Mouse (Mus musculus): ENCODE data around the gene Cd27. TPM values are rescaled to one million over a fixed set of nuclear protein-coding genes. Genes with fewer than 3 reads are reported as not detected.

Cd27 gene
- total RNA-seq, 2 experiments from 2014 or later, result not detected

GRCm38 (mm10) chr6:125237421-125237820 lies 611 bp upstream of the Cd27 start:
- no peak for DNase-seq (ENCODE audit: low spot score in 2 of 2)
- Histone ChIP-seq H3K4me3 (no peak overlapping the region), H3K27ac (no peak overlapping the region)
- TF ChIP-seq CTCF (conservative IDR thresholded peaks at IDR 0.05), result no peak

DNA sequence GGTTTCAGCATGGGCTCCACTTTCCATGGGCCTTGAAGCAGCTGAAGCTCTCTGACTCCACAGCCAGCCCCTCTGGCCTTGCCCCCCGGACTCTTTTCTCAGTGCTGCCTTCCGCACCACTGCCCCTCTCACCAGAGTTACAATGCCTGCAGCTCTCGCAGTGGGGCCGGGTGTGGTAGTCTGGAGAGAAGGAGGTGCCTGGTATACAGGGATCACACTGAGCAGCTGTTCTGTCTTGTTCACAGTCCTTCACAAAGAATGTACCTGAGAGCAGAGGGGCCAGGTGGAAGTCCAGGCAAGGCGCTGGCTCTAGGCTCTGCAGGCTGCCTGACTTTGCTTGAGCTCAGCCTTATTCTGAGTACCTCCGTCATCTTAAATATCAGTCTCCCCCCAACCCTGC lies 469 bp downstream of the Cd27 start:
- TF ChIP-seq CTCF (conservative IDR thresholded peaks at IDR 0.05), result no peak
- no peak overlapping the region for H3K4me3 ChIP-seq
- no peak overlapping the region for H3K27ac ChIP-seq
- no peak for DNase-seq (ENCODE audit: low spot score in 2 of 2)

DNA sequence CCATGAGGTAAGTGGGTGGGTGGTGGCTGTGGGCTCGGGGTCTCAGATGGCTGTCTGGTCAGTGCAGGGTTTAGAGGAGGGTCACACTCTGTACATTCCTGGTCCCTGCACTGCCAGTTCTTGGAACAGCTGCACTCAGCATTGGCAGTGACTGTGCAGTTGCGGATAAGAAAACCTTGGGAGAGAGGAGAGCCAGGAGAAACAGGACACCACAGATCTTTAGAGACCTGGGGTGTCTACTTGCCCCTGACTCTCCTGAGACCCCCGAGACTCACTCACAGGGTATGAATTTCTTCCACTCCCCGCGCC lies 2.3 kb downstream of the Cd27 start:
- Histone ChIP-seq H3K4me3 (no peak overlapping the region), H3K27ac (no peak overlapping the region)
- no peak for TF ChIP-seq CTCF (conservative IDR thresholded peaks at IDR 0.05)
- no peak for DNase-seq (ENCODE audit: low spot score in 2 of 2)

DNA sequence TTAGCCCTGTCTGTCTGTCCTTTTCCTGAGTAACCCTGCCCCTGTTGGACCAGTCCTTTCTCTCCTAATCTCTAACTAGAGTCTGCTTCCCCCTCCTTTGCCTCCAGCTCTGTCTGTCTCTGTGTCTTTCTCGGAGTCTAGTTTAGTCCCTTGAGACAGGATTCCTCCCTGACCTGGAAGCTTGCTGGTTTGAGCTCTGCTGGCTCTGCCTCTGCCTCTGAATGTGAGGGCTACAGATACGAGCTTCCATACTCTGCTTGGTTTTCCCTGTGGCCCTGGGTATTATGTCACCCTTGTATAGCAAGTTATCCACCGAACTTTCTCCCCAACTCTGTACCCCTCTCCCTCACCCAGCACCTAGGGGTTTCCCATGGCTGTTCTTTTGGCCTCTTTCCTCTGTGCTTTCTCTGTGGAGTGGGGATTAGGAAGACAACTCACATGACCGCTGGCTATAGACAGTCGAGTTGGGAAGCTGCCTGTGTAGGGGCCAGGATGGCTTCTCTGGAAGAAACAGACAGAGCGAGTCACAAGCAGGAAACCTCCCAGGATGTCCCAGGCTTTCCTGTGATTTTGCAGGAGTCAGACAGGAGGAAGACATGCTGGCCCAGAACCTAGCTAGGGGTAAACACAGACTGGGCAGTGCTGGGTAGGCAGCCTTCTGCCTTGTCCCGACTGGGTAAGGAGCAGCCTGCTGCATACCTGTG lies 2.8 kb downstream of the Cd27 start:
- Histone ChIP-seq H3K27ac (no peak overlapping the region), H3K4me3 (no peak overlapping the region)
- no peak for TF ChIP-seq CTCF (conservative IDR thresholded peaks at IDR 0.05)
- DNase-seq (ENCODE audit: low spot score in 2 of 2), result no peak

GRCm38 (mm10) chr6:125232516-125232915 lies 4.3 kb downstream of the Cd27 start:
- no peak for TF ChIP-seq CTCF (conservative IDR thresholded peaks at IDR 0.05)
- H3K27ac ChIP-seq, result no peak overlapping the region
- no peak for DNase-seq (ENCODE audit: low spot score in 2 of 2)
- H3K4me3 ChIP-seq, result no peak overlapping the region

GRCm38 (mm10) chr6:125232045-125232437 lies 4.8 kb downstream of the Cd27 start:
- no peak for DNase-seq (ENCODE audit: low spot score in 2 of 2)
- no peak for TF ChIP-seq CTCF (conservative IDR thresholded peaks at IDR 0.05)
- Histone ChIP-seq H3K4me3 (peak overlapping the region; percentile 69), H3K27ac (peak overlapping the region; percentile 90)

- TF ChIP-seq CTCF (conservative IDR thresholded peaks at IDR 0.05), result no peak
- Histone ChIP-seq H3K4me3 (peak within 1 kb of the TSS; percentile 69), H3K27ac (peak within 1 kb of the TSS; percentile 90)
- peak in 1 of 2 experiments; percentile 51 for DNase-seq (ENCODE audit: low spot score in 2 of 2)
Observed at GRCm38 (mm10) chr6:125231117-125232044, 5.4 kb downstream of the Cd27 start, which contains the start of gene Tapbpl. Tapbpl (minus strand) TSS chr6:125231860.

GRCm38 (mm10) chr6:125230571-125230970 lies 6.2 kb downstream of the Cd27 start:
- peak overlapping the region; percentile 90; the same call in 1 of the 2 replicates for H3K27ac ChIP-seq
- H3K4me3 ChIP-seq, result no peak overlapping the region
- no peak for TF ChIP-seq CTCF (conservative IDR thresholded peaks at IDR 0.05)
- no peak for DNase-seq (ENCODE audit: low spot score in 2 of 2)

DNA sequence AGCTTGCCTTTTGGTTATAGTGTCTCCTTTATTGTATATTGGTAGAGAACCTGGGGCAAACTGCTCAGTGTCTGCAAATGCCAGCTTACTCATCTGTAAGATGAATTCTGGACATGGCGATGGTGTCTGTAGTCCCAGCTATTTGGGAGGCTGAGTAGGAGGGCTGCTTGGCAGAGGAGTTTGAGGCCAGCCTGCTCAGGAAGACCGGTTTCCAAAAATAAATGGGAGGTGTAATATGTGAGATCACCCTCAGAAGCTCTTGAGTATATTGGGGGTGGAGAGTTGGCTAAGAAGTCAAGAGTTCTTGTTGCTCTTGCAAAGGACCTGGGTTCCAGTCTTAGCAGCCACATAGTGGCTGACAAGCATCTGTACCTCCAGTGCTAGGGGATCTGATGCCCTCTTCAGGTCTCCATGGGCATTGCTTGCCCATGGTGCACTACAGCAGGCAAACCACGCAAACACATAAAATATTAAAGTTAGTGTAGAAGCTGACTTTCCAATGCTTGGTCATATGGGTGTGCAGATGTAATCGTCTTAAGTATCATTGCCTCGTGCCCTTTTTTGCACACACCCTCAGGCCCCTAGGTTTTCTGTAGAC lies 11.2 kb downstream of the Cd27 start:
- Histone ChIP-seq H3K4me3 (no peak overlapping the region), H3K27ac (no peak overlapping the region)
- TF ChIP-seq CTCF (conservative IDR thresholded peaks at IDR 0.05), result peak; percentile 77
- DNase-seq (ENCODE audit: low spot score in 2 of 2), result no peak

DNA sequence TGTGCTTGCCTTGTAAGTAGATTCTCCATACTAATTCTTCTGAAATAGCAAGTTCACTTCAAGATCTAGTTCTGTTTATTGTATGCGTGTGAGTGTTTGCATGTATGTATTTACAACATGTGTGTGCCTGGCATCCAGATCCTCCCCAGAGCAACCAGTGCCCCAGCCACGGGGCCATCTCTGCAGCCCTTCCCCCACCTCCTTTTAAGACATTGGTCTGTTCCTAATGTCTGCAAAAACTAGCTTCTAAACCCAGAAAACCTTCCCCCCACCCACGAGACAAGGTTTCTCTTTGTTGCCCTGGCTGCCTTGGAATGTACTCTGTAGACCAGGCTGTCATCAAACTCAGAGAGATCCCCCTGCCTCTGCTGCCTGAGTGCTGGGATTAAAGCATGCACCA lies 14.2 kb downstream of the Cd27 start:
- DNase-seq (ENCODE audit: low spot score in 2 of 2), result no peak
- Histone ChIP-seq H3K27ac (no peak overlapping the region), H3K4me3 (no peak overlapping the region)
- no peak for TF ChIP-seq CTCF (conservative IDR thresholded peaks at IDR 0.05)

GRCm38 (mm10) chr6:125222146-125222545 lies 14.7 kb downstream of the Cd27 start:
- Histone ChIP-seq H3K27ac (no peak overlapping the region), H3K4me3 (no peak overlapping the region)
- no peak for TF ChIP-seq CTCF (conservative IDR thresholded peaks at IDR 0.05)
- DNase-seq (ENCODE audit: low spot score in 2 of 2), result no peak

- no peak for DNase-seq (ENCODE audit: low spot score in 2 of 2)
- no peak for TF ChIP-seq CTCF (conservative IDR thresholded peaks at IDR 0.05)
- no peak overlapping the region for H3K27ac ChIP-seq
- no peak overlapping the region for H3K4me3 ChIP-seq
Observed at GRCm38 (mm10) chr6:125221115-125221745, 15.6 kb downstream of the Cd27 start.

- no peak overlapping the region for H3K27ac ChIP-seq
- H3K4me3 ChIP-seq, result no peak overlapping the region
- TF ChIP-seq CTCF (conservative IDR thresholded peaks at IDR 0.05), result peak; percentile 94
- DNase-seq (ENCODE audit: low spot score in 2 of 2), result peak; percentile 52 to 68
Observed at GRCm38 (mm10) chr6:125218963-125219362, 17.8 kb downstream of the Cd27 start.
